35 mouse cellular contexts compared by ENCODE assay signal in the genomic region with DNA sequence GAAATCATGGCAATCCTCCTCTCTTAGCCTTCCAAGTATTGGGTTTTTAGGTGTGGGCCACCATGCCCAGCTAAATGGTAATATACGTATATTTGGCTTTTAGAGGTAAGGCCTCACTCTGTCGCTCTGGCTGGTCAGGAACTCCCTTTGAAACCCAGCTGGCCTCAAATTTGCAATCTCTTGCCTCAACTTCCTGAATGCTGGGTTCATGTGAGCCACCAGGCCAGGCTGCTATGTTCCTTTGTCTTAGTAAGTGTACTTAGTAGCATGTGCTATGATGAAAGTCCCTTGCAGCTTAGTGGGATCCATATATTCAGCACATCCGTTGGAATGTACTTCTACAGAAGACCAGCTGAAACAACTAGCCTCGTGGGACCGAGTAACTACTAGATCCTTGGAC. TPM values are rescaled to one million over a fixed set of nuclear protein-coding genes. Genes with fewer than 3 reads are reported as not detected.
DNase-seq lines count a peak whose midpoint lies in the region; ATAC-seq and TF ChIP-seq lines count a peak whose summit lies in the region.
"Had no signal": no experiment of that assay in that cellular context is flagged by ENCODE, and none has a peak within 500 bp of the region (broad histone marks: within the 10 kb centered on the region; RNA-seq: fewer than 3 reads in every experiment).

No protein-coding gene starts in this region.

- 92% methylated on average over 5 of the region's 5 CpGs for WGBS in kidney, adult 2 months
- 87% methylated on average over 5 of the region's 5 CpGs for WGBS in hindbrain, embryonic 12.5 days

- H3K4me2 ChIP-seq in hindbrain, embryonic 12.5 days (replicated peaks), result no peak overlapping the region
- H3K4me2 ChIP-seq: embryonic facial prominence, embryonic 12.5 days; embryonic facial prominence, embryonic 15.5 days; heart, embryonic 12.5 days; heart, embryonic 15.5 days; hindbrain, embryonic 14.5 days had no signal

- H3K9me3 ChIP-seq in hindbrain, embryonic 12.5 days (replicated peaks), result no peaks in the 10 kb centered on the region
- H3K9me3 ChIP-seq: embryonic facial prominence, embryonic 12.5 days; embryonic facial prominence, embryonic 15.5 days; heart, embryonic 12.5 days; heart, embryonic 15.5 days; hindbrain, embryonic 10.5 days had no signal

- no peaks in the 10 kb centered on the region for H3K36me3 ChIP-seq in kidney, adult 2 months (ENCODE audit: control insufficient read depth, insufficient read depth, low read length)
- no peaks in the 10 kb centered on the region for H3K36me3 ChIP-seq in hindbrain, embryonic 12.5 days
- H3K36me3 ChIP-seq: embryonic facial prominence, embryonic 12.5 days; embryonic facial prominence, embryonic 15.5 days; heart, embryonic 12.5 days; heart, embryonic 15.5 days; hindbrain, embryonic 10.5 days had no signal

- TF ChIP-seq CTCF in kidney, adult 2 months (conservative IDR thresholded peaks at IDR 0.05; ENCODE audit: insufficient read depth, insufficient read length, low read depth, low read length), result no peak

- peak overlapping the region; percentile 1; the same call in 1 of the 2 replicates for H3K27ac ChIP-seq in kidney, adult 2 months (ENCODE audit: insufficient read depth, low read depth, low read length)
- H3K27ac ChIP-seq in hindbrain, embryonic 12.5 days, result no peak overlapping the region
- H3K27ac ChIP-seq: embryonic facial prominence, embryonic 12.5 days; embryonic facial prominence, embryonic 15.5 days; gastrocnemius, adult 2 months; heart, embryonic 15.5 days; hindbrain, embryonic 10.5 days; hindbrain, embryonic 14.5 days; hindbrain, postnatal 0 days had no signal

- H3K9ac ChIP-seq in hindbrain, embryonic 12.5 days, result no peak overlapping the region
- H3K9ac ChIP-seq: embryonic facial prominence, embryonic 12.5 days; embryonic facial prominence, embryonic 15.5 days; forebrain, postnatal 0 days; heart, embryonic 12.5 days; heart, embryonic 15.5 days; hindbrain, embryonic 14.5 days had no signal

- TF ChIP-seq POLR2A in kidney, adult 2 months (IDR thresholded peaks at IDR 0.05; ENCODE audit: low read depth, low read length), result no peak

- DNase-seq in kidney, adult 2 months, result no peak
- no peak for DNase-seq in kidney, adult 11 months
- DNase-seq in lung, postnatal 36 days, result peak; percentile 44
- no peak for DNase-seq in lung, postnatal 10 days
- DNase-seq in embryo, embryonic 9.5 days (ENCODE audit: extremely low spot score), result no peak
- DNase-seq: adrenal gland, adult 2 months; adrenal gland, postnatal 14 days; B cell, adult 2 months; cerebellum, adult 11-12 months; cerebellum, adult 8-10 months; cerebellum, postnatal 25 days; forebrain, postnatal 0 days; gastrocnemius, adult 2 months; gastrocnemius, postnatal 14 days; heart, adult 18-20 months; heart, postnatal 10 days; heart, postnatal 36 days had no signal

- H3K27me3 ChIP-seq in kidney, adult 2 months (replicated peaks; ENCODE audit: control insufficient read depth, insufficient read depth, low read length), result no peaks in the 10 kb centered on the region
- no peaks in the 10 kb centered on the region for H3K27me3 ChIP-seq in hindbrain, embryonic 12.5 days
- H3K27me3 ChIP-seq: embryonic facial prominence, embryonic 12.5 days; embryonic facial prominence, embryonic 15.5 days; heart, embryonic 12.5 days; heart, embryonic 15.5 days had no signal

- ATAC-seq in granulocyte monocyte progenitor cell, adult 5-6 weeks (replicated peaks; ENCODE audit: poor library complexity, severe bottlenecking), result peak; percentile 85
- ATAC-seq in monocyte, adult 5-6 weeks (replicated peaks; ENCODE audit: insufficient number of reproducible peaks, low FRiP score, low TSS enrichment, poor library complexity, severe bottlenecking), result 0 out of 2 replicates have a peak, but pooled peaks have one; percentile 50
- no peak for ATAC-seq in hindbrain, embryonic 12.5 days (ENCODE audit: low FRiP score)
- ATAC-seq: forebrain, embryonic 14.5 days; forebrain, postnatal 0 days; hindbrain, postnatal 0 days; inflammation-experienced regulatory T-cells, adult 6 months had no signal

- H3K4me1 ChIP-seq in kidney, adult 2 months (ENCODE audit: control insufficient read depth, insufficient read depth, low read length), result no peaks in the 10 kb centered on the region
- no peaks in the 10 kb centered on the region for H3K4me1 ChIP-seq in hindbrain, embryonic 12.5 days
- H3K4me1 ChIP-seq: embryonic facial prominence, embryonic 12.5 days; embryonic facial prominence, embryonic 15.5 days; heart, embryonic 12.5 days; heart, embryonic 15.5 days; hindbrain, embryonic 10.5 days had no signal

- H3K4me3 ChIP-seq in kidney, adult 2 months (ENCODE audit: insufficient read depth, low read depth, low read length), result no peak overlapping the region
- no peak overlapping the region for H3K4me3 ChIP-seq in hindbrain, embryonic 12.5 days
- H3K4me3 ChIP-seq: embryonic facial prominence, embryonic 12.5 days; embryonic facial prominence, embryonic 15.5 days; gastrocnemius, adult 2 months; heart, embryonic 12.5 days; heart, embryonic 15.5 days; hindbrain, embryonic 10.5 days had no signal

RNA-seq across cellular contexts. Expression of a gene that starts 10.4 kb away (rescaled TPM):
- 29.1 and 34.8 TPM in 2 replicates for polyA plus RNA-seq in kidney, adult 2 months (2012; rRNA removed)
- total RNA-seq in granulocyte monocyte progenitor cell, adult 5-6 weeks (2014; fragmentation: Nextera tagmentation), result 11.3 and 24.2 TPM in 2 replicates
- 4.4 and 11.3 TPM in 2 replicates for total RNA-seq in granulocyte monocyte progenitor cell, adult 5-6 weeks (2017)
- total RNA-seq in monocyte, adult 5-6 weeks (2017), result 5.9 to 7.1 TPM in 2 of 3 replicates, not detected in the other
- 26.5 and 27.9 TPM in 2 replicates for polyA plus RNA-seq in hindbrain, embryonic 12.5 days (2016; fragmentation: Nextera tagmentation; extraction: Ambion mirVana)

RNA-seq across cellular contexts. Expression of a gene that starts 10.5 kb away (rescaled TPM):
- 20.1 and 30.2 TPM in 2 replicates for polyA plus RNA-seq in kidney, adult 2 months (2012; rRNA removed)
- 27.1 and 35.0 TPM in 2 replicates for total RNA-seq in granulocyte monocyte progenitor cell, adult 5-6 weeks (2014; fragmentation: Nextera tagmentation)
- 39.2 and 42.6 TPM in 2 replicates for total RNA-seq in granulocyte monocyte progenitor cell, adult 5-6 weeks (2017)
- total RNA-seq in monocyte, adult 5-6 weeks (2017), result 171 to 267 TPM (median 201 TPM) in 3 replicates
- polyA plus RNA-seq in hindbrain, embryonic 12.5 days (2016; fragmentation: Nextera tagmentation; extraction: Ambion mirVana), result 38.7 and 44.3 TPM in 2 replicates

RNA-seq across cellular contexts. Expression of a gene that starts 16.1 kb away (rescaled TPM):
- polyA plus RNA-seq in kidney, adult 2 months (2012; rRNA removed), result not detected in 2 replicates
- total RNA-seq in granulocyte monocyte progenitor cell, adult 5-6 weeks (2014; fragmentation: Nextera tagmentation), result not detected in 2 replicates
- total RNA-seq in granulocyte monocyte progenitor cell, adult 5-6 weeks (2017), result 0.21 TPM in 1 of 2 replicates, not detected in the other
- total RNA-seq in monocyte, adult 5-6 weeks (2017), result 1.0 TPM in 1 of 3 replicates, not detected in the others
- not detected in 2 replicates for polyA plus RNA-seq in hindbrain, embryonic 12.5 days (2016; fragmentation: Nextera tagmentation; extraction: Ambion mirVana)
- total RNA-seq: adrenal gland, adult 2 months; adrenal gland, postnatal 14 days; adrenal gland, postnatal 4 days; gastrocnemius, adult 2 months; gastrocnemius, postnatal 14 days; gastrocnemius, postnatal 4 days; heart, adult 18-20 months; heart, postnatal 10 days; heart, postnatal 36 days; hindbrain, postnatal 0 days; MEL had no signal
- polyA plus RNA-seq: brain, embryonic 14.5 days; cortical plate, adult 2 months; embryonic facial prominence, embryonic 12.5 days; embryonic facial prominence, embryonic 15.5 days; forebrain, embryonic 14.5 days; forebrain, postnatal 0 days; frontal cortex, adult 2 months; heart, embryonic 12.5 days; heart, embryonic 15.5 days; hindbrain, embryonic 10.5 days; hindbrain, postnatal 0 days; inflammation-experienced regulatory T-cells, adult 6 months had no signal

RNA-seq across cellular contexts. Expression of a gene that starts 16.1 kb away (rescaled TPM):
- polyA plus RNA-seq in kidney, adult 2 months (2012; rRNA removed), result 1.1 and 1.3 TPM in 2 replicates
- 3.9 TPM in 1 of 2 replicates, not detected in the other for total RNA-seq in granulocyte monocyte progenitor cell, adult 5-6 weeks (2014; fragmentation: Nextera tagmentation)
- total RNA-seq in granulocyte monocyte progenitor cell, adult 5-6 weeks (2017), result 0.17 and 0.52 TPM in 2 replicates
- 0.29 to 3.4 TPM in 2 of 3 replicates, not detected in the other for total RNA-seq in monocyte, adult 5-6 weeks (2017)
- polyA plus RNA-seq in hindbrain, embryonic 12.5 days (2016; fragmentation: Nextera tagmentation; extraction: Ambion mirVana), result 2.6 and 2.7 TPM in 2 replicates

RNA-seq across cellular contexts. Expression of a gene that starts 49.3 kb away (rescaled TPM):
- 0.22 and 0.38 TPM in 2 replicates for polyA plus RNA-seq in kidney, adult 2 months (2012; rRNA removed)
- not detected in 2 replicates for total RNA-seq in granulocyte monocyte progenitor cell, adult 5-6 weeks (2014; fragmentation: Nextera tagmentation)
- total RNA-seq in granulocyte monocyte progenitor cell, adult 5-6 weeks (2017), result not detected in 2 replicates
- 0.10 TPM in 1 of 3 replicates, not detected in the others for total RNA-seq in monocyte, adult 5-6 weeks (2017)
- polyA plus RNA-seq in hindbrain, embryonic 12.5 days (2016; fragmentation: Nextera tagmentation; extraction: Ambion mirVana), result 14.2 and 15.0 TPM in 2 replicates
- total RNA-seq: MEL had no signal
- polyA plus RNA-seq: inflammation-experienced regulatory T-cells, adult 6 months had no signal
